Mouse (Mus musculus) liver, embryonic 16.5 days (tissue): Measurements from ENCODE around the gene Sh3kbp1. TPM values are rescaled to one million over a fixed set of nuclear protein-coding genes. Genes with fewer than 3 reads are reported as not detected.

Experiments used
- ATAC-seq: fragments of 200-750 bp; cut with Nextera tagmentation; 2 replicates; pipeline ENCODE4 v1.8.0; 2017; ENCODE audit warnings: low read depth, mild to moderate bottlenecking, moderate number of reproducible peaks, moderate library complexity
- H3K27ac ChIP-seq: fragments of 300-500 bp; sonication (generic); 2 replicates; pipeline ENCODE4 v1.5.1; 2014; ENCODE audit warnings: mild to moderate bottlenecking, low read length
- H3K27me3 ChIP-seq: fragments of 300-500 bp; sonication (generic); 2 replicates; pipeline ENCODE4 v1.6.1; 2014; ENCODE audit warnings: low read depth, low read length, mixed read lengths; ENCODE audit not compliant: control insufficient read depth, insufficient read depth
- H3K36me3 ChIP-seq: fragments of 300-500 bp; sonication (generic); 2 replicates; pipeline ENCODE4 v1.6.1; 2014; ENCODE audit warnings: mild to moderate bottlenecking; ENCODE audit not compliant: control insufficient read depth, insufficient read depth
- H3K4me1 ChIP-seq: fragments of 300-500 bp; sonication (generic); 2 replicates; pipeline ENCODE4 v1.6.1; 2014; ENCODE audit warnings: low read depth, low read length, mixed read lengths; ENCODE audit not compliant: control insufficient read depth
- H3K4me2 ChIP-seq: fragments of 300-500 bp; sonication (generic); 2 replicates; pipeline ENCODE4 v1.6.1; 2014; ENCODE audit warnings: low read depth, low read length, mixed read lengths
- H3K4me3 ChIP-seq: fragments of 300-500 bp; sonication (generic); 2 replicates; pipeline ENCODE4 v1.5.1; 2014; ENCODE audit warnings: low read depth, mild to moderate bottlenecking, low read length
- H3K9ac ChIP-seq: fragments of 300-500 bp; sonication (generic); 2 replicates; pipeline ENCODE4 v1.6.1; 2014; ENCODE audit warnings: low read depth, low read length
- H3K9me3 ChIP-seq: fragments of 300-500 bp; sonication (generic); replicated peaks from 2 replicates; pipeline ENCODE4 v1.6.1; 2016; ENCODE audit warnings: low read length; ENCODE audit not compliant: control insufficient read depth
- WGBS: fragments of 180-500 bp; shearing (Covaris S2); extraction: QIAGEN DNeasy Blood & Tissue Kit; methylation state at CpG from one replicate; pipeline ENCODE4 v1.1.7; 2014; ENCODE audit not compliant: insufficient replicate concordance; 5-methylcytosine and 5-hydroxymethylcytosine counted together
- polyA plus RNA-seq: library from polyadenylated mRNA; unstranded; fragments of >200 nt; fragmentation: Nextera tagmentation; extraction: Ambion mirVana; gene quantifications from 2 replicates; pipeline ENCODE4 v1.2.1, GENCODE M21; 2015

Sh3kbp1 gene
- polyA plus RNA-seq, 1 experiment from 2014 or later: 10.8 TPM

DNA sequence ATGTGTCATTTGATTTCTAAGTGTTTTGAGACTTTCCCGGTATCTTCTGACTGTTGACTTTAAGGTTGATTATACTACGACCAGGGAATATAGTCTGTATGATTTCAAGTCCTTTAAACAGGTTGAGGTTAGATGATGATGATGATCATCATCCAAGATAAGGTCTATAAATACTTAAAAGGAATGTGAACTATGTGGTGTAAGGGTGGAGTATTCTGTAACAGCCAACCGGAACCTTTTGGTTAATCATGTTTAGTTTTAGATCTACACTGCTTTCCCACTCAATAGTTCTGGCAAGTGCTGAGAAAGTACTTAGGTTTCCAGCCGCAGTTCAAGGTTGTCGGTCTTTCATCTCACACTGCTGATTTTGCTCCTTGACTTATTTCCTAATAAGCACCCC lies 66.1 kb downstream of the Sh3kbp1 start:
- H3K27me3 ChIP-seq: no peaks in the 10 kb centered on the region
- no peaks in the 10 kb centered on the region for H3K9me3 ChIP-seq
- no peaks in the 10 kb centered on the region for H3K4me1 ChIP-seq
- H3K4me2 ChIP-seq: no peak overlapping the region
- no peak overlapping the region for H3K9ac ChIP-seq
- 72% methylated on average over 5 of the region's 5 CpGs for WGBS
- no peak overlapping the region for H3K27ac ChIP-seq
- H3K4me3 ChIP-seq: no peak overlapping the region
- H3K36me3 ChIP-seq: no peaks in the 10 kb centered on the region
- no peak for ATAC-seq

DNA sequence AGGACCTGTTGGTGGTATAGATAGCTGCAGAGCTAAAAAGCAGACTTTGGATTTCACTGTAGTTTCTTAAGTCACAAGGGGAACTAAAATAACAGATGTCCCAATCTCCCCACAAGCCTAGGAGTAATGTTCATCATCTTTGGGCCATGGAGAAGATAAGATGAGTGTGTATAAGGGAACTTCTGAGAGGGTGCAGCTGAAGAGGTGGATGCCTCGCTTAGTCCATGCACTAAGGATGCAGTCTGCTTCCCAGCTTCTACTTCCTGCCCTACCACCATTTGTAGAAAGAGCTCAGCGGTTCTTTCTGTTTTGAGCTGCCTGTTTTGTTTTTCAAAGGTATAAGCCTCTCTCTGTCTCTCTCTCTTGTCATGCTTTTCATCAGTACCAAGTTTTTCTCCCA lies 69.5 kb downstream of the Sh3kbp1 start:
- ATAC-seq: no peak

DNA sequence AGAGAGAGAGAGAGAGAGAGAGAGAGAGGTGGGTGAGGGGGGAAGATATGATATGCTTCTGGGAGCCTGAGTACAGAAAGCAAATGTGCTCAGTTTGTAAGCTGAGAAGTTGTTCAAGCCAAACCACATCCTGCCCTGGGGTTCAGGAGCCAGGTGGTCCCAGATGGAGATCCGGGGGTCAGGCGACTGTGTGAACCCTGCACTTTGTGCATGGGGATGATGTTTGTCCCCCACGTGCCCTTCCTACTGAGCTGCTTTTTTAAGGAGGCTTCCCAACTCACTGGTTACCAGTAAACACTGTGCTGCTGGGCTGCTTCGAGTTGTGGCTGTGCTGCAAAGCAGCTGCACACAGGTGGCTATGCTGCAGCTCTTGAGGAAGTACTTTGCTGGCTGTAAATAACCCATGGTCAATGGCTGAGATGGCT lies 70.0 kb downstream of the Sh3kbp1 start:
- 20% methylated on average over 4 of the region's 4 CpGs for WGBS
- H3K27ac ChIP-seq: no peak overlapping the region

More for the DNA sequence above, 69.5 kb downstream of the Sh3kbp1 start:
- no peaks in the 10 kb centered on the region for H3K4me1 ChIP-seq
- no peaks in the 10 kb centered on the region for H3K36me3 ChIP-seq
- H3K27ac ChIP-seq: no peak overlapping the region
- no peak overlapping the region for H3K4me3 ChIP-seq
- H3K9ac ChIP-seq: no peak overlapping the region
- H3K27me3 ChIP-seq: no peaks in the 10 kb centered on the region
- no peak overlapping the region for H3K4me2 ChIP-seq
- no peaks in the 10 kb centered on the region for H3K9me3 ChIP-seq
- 17% methylated on average over 2 of the region's 2 CpGs for WGBS

DNA sequence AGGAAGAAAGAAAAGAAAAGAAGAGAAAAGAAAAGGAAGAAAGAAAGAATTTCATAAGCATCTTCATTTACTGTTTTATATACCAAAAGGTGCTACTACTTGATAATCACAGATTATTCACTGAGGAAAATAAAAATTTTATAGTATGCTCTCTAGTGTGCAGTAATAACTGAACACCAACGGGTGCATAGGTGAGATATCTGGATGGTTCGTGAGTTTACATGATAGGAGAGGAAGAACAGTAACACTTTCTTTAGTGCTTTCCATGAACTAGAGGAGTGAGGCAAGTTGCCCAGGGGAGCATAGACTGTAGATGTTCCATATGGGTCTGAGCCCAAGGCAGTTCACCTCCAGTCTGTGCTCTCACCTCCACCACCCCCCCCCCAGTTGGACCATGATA lies 75.8 kb downstream of the Sh3kbp1 start:
- Histone ChIP-seq H3K4me3 (no peak overlapping the region), H3K27me3 (no peaks in the 10 kb centered on the region), H3K9ac (no peak overlapping the region), H3K27ac (no peak overlapping the region), H3K4me1 (no peaks in the 10 kb centered on the region), H3K9me3 (no peaks in the 10 kb centered on the region), H3K4me2 (no peak overlapping the region), H3K36me3 (no peaks in the 10 kb centered on the region)
- WGBS: 36% methylated on average over 2 of the region's 2 CpGs
- no peak for ATAC-seq

More for the DNA sequence above, 70.0 kb downstream of the Sh3kbp1 start:
- Histone ChIP-seq H3K27me3 (no peaks in the 10 kb centered on the region), H3K4me2 (no peak overlapping the region), H3K4me1 (no peaks in the 10 kb centered on the region), H3K4me3 (no peak overlapping the region), H3K9me3 (no peaks in the 10 kb centered on the region), H3K9ac (no peak overlapping the region), H3K36me3 (no peaks in the 10 kb centered on the region)
- no peak for ATAC-seq

DNA sequence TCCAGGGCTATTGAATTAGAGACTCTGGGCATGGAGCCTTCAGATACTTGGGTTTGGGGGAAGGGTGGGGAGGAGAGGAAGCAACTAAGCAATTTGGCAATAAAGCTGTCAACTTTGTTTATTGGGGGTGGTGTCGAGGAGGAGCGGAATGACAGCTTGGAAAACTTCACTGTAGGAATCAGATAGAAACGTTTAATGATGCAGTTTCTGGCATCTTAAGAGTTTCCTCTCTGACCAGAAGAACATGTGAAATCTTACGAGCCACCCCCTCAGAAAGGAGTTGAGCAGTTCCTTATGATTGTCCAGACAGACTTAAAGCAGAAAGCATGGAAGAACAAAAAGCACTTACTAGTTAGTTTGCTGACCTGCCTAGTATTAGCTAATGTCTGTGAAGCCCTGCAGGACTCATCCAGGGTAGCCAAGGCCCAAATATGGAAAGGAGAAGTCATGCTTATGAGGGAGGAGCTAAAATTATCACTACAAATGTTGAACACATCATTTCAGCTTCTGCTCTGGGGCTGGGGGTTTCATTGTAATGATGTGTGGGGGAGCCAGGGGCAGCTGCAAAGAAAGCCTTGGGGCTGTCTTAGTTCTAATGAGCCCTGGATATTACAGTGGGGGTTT lies 77.4 kb downstream of the Sh3kbp1 start:
- WGBS: 58% methylated on average over 4 of the region's 4 CpGs
- Histone ChIP-seq H3K36me3 (no peaks in the 10 kb centered on the region), H3K9ac (no peak overlapping the region), H3K4me1 (no peaks in the 10 kb centered on the region), H3K27me3 (no peaks in the 10 kb centered on the region; the same call in 1 of the 2 replicates), H3K4me3 (no peak overlapping the region), H3K9me3 (no peaks in the 10 kb centered on the region), H3K4me2 (no peak overlapping the region), H3K27ac (no peak overlapping the region)
- ATAC-seq: no peak

DNA sequence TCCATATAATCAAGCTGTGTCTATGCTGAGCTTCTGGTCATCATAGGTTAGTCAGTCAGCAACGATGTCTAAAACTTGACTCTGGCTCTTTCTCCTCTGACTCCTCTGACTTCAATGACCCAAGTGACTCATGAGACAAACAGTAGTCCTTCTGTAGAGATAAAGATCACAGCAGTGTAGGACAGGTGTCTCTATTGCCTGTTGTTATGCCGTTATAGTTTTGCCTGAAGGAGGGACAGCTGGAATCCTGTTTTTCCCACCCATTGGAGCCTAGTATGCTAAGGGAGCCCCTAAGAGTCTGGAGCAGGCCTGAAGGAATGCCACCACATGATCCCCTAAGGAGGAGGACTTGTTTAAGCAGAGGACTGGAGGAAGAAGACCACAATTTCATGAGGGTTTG lies 78.3 kb downstream of the Sh3kbp1 start:
- 59% methylated on average over 2 of the region's 2 CpGs for WGBS

DNA sequence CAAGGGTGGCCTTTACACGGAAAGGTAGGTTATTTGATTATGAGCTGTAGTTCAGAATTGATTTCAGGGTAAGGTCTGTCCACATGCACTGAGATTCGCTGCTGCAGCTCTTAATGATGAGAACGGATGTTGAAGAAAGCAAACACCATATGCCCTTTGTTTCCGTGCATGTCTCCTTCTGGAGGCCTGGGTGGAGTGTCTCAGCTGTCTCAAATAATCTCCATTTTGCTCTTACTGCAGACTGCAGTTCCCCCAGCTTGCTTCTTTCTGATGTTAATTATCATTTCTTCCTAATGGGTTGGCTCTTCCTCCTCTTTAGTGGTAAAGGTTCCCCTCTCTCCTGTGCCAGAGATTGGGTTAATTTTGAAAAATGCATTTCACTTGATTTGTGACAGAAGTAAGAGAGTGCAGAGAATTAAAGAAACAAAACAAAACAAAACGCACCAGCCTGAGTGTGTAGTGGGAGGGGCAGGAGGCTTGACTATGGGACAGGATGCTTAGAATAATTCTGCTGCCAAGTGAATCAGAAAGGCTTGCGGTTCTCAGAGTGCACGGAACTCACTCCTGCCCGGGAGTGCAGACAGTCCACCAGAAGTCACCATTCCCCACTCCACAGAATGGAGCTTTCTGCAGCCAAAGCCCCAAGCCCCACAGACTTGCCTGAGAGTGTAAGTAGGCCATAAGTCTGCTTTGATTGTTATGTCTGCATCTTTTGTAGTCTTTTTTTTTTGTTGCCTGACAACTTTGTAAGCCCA lies 81.2 kb downstream of the Sh3kbp1 start:
- Histone ChIP-seq H3K27me3 (no peaks in the 10 kb centered on the region; the same call in 1 of the 2 replicates), H3K4me1 (no peaks in the 10 kb centered on the region), H3K36me3 (no peaks in the 10 kb centered on the region), H3K9me3 (no peaks in the 10 kb centered on the region), H3K4me2 (no peak overlapping the region), H3K4me3 (no peak overlapping the region), H3K9ac (no peak overlapping the region), H3K27ac (no peak overlapping the region)
- WGBS: 33% methylated on average over 8 of the region's 8 CpGs
- ATAC-seq: no peak

More for the DNA sequence above, 78.3 kb downstream of the Sh3kbp1 start:
- Histone ChIP-seq H3K27me3 (no peaks in the 10 kb centered on the region; the same call in 1 of the 2 replicates), H3K4me3 (no peak overlapping the region), H3K9ac (no peak overlapping the region), H3K9me3 (no peaks in the 10 kb centered on the region), H3K4me1 (no peaks in the 10 kb centered on the region), H3K27ac (no peak overlapping the region), H3K4me2 (no peak overlapping the region), H3K36me3 (no peaks in the 10 kb centered on the region)
- ATAC-seq: no peak

DNA sequence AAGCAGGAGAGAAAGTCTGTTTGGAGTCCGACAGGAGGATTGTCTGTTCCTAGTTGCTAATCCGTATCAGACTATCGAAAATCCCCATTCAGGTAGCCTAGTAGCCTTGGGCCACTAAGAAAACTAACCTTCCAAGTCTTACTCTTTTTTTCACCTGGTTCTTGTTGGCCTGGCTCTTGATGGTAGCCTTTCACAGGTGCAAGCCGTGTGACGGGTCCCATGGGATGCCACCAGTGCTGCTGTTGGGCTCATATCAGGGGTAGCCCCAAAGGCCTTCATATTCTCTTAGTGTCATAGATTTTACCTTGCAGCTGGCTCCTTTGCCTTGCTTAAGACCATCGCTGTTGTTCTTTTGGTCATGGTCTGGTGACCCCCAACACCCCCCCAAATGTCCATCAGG lies 82.2 kb downstream of the Sh3kbp1 start:
- H3K27ac ChIP-seq: no peak overlapping the region
- no peak for ATAC-seq
- no peak overlapping the region for H3K9ac ChIP-seq
- H3K9me3 ChIP-seq: no peaks in the 10 kb centered on the region
- no peaks in the 10 kb centered on the region for H3K36me3 ChIP-seq
- H3K27me3 ChIP-seq: no peaks in the 10 kb centered on the region; the same call in 1 of the 2 replicates
- no peak overlapping the region for H3K4me3 ChIP-seq
- no peak overlapping the region for H3K4me2 ChIP-seq
- no peaks in the 10 kb centered on the region for H3K4me1 ChIP-seq
- whole genome bisulfite sequencing: 62% methylated on average over 6 of the region's 6 CpGs
